Mouse (Mus musculus): Measurements from ENCODE around the gene Rab1b. TPM values are rescaled to one million over a fixed set of nuclear protein-coding genes. Genes with fewer than 3 reads are reported as not detected.

The Rab1b gene
- total and polyA plus RNA-seq, 2 experiments from 2014 or later: 204 to 242 TPM

GRCm38 (mm10) chr19:5118384-5118698 is 11.5 kb upstream of the Rab1b start, which contains the start of gene Klc2:
Gene Klc2, minus strand, starts transcription at chr19:5118560.
- peak within 1 kb of the TSS; percentile 77 for H3K4me3 ChIP-seq (ENCODE audit: low read depth, low read length)
- H3K9me3 ChIP-seq (ENCODE audit: low read length): no peaks in the 10 kb centered on the region
- H3K4me1 ChIP-seq (ENCODE audit: insufficient read depth, low read length): peaks cover 5% of the 10 kb centered on the region; the same call in 1 of the 2 replicates
- 2% methylated on average over 18 of the region's 18 CpGs for WGBS
- peak within 1 kb of the TSS; percentile 91 for H3K27ac ChIP-seq (ENCODE audit: low read depth, low read length)
- peaks cover 7% of the 10 kb centered on the region; the same call in 1 of the 2 replicates for H3K36me3 ChIP-seq (ENCODE audit: insufficient read depth, low read length)
- peak within 1 kb of the TSS; percentile 84 for H3K4me2 ChIP-seq (ENCODE audit: low read depth, low read length, poor library complexity, severe bottlenecking)
- TF ChIP-seq CTCF (IDR thresholded peaks at IDR 0.05): no peak
- no peak for ATAC-seq (ENCODE audit: low FRiP score)
- H3K9ac ChIP-seq (replicated peaks; ENCODE audit: low read length, poor library complexity, severe bottlenecking): peak within 1 kb of the TSS; percentile 99
- DNase-seq (ENCODE audit: low spot score): no peak
- no peaks in the 10 kb centered on the region for H3K27me3 ChIP-seq (ENCODE audit: insufficient read depth, low read length)

- 0% methylated on average over 61 of the region's 83 CpGs for WGBS
Observed at GRCm38 (mm10) chr19:5117494-5118383, 10.9 kb upstream of the Rab1b start.

GRCm38 (mm10) chr19:5113783-5114182 is 6.9 kb upstream of the Rab1b start:
- no peak for TF ChIP-seq CTCF (IDR thresholded peaks at IDR 0.05)
- H3K4me3 ChIP-seq (ENCODE audit: low read depth, low read length): no peak overlapping the region
- H3K4me1 ChIP-seq (ENCODE audit: insufficient read depth, low read length): peaks cover 5% of the 10 kb centered on the region; the same call in 1 of the 2 replicates
- H3K27me3 ChIP-seq (ENCODE audit: insufficient read depth, low read length): no peaks in the 10 kb centered on the region
- H3K36me3 ChIP-seq (ENCODE audit: insufficient read depth, low read length): peaks cover 48% of the 10 kb centered on the region
- WGBS: 96% methylated on average over 7 of the region's 7 CpGs
- peak; percentile 69 for DNase-seq (ENCODE audit: low spot score)
- no peak overlapping the region for H3K27ac ChIP-seq (ENCODE audit: low read depth, low read length)
- no peaks in the 10 kb centered on the region for H3K9me3 ChIP-seq (ENCODE audit: low read length)
- no peak overlapping the region for H3K9ac ChIP-seq (replicated peaks; ENCODE audit: low read length, poor library complexity, severe bottlenecking)
- H3K4me2 ChIP-seq (ENCODE audit: low read depth, low read length, poor library complexity, severe bottlenecking): no peak overlapping the region
- no peak for ATAC-seq (ENCODE audit: low FRiP score)

More at GRCm38 (mm10) chr19:5117494-5118383, 10.9 kb upstream of the Rab1b start:
- peak overlapping the region; percentile 77 for H3K4me3 ChIP-seq (ENCODE audit: low read depth, low read length)
- ATAC-seq (ENCODE audit: low FRiP score) (peak; percentile 88), DNase-seq (ENCODE audit: low spot score) (peak; percentile 93)
- H3K9me3 ChIP-seq (ENCODE audit: low read length): no peaks in the 10 kb centered on the region
- peak; percentile 91 for TF ChIP-seq CTCF (IDR thresholded peaks at IDR 0.05)
- peak overlapping the region; percentile 99 for H3K9ac ChIP-seq (replicated peaks; ENCODE audit: low read length, poor library complexity, severe bottlenecking)
- peaks cover 5% of the 10 kb centered on the region; the same call in 1 of the 2 replicates for H3K4me1 ChIP-seq (ENCODE audit: insufficient read depth, low read length)
- no peaks in the 10 kb centered on the region for H3K27me3 ChIP-seq (ENCODE audit: insufficient read depth, low read length)
- H3K27ac ChIP-seq (ENCODE audit: low read depth, low read length): peak overlapping the region; percentile 91
- H3K4me2 ChIP-seq (ENCODE audit: low read depth, low read length, poor library complexity, severe bottlenecking): peak overlapping the region; percentile 84
- peaks cover 10% of the 10 kb centered on the region for H3K36me3 ChIP-seq (ENCODE audit: insufficient read depth, low read length)

GRCm38 (mm10) chr19:5109659-5110453 is 3.0 kb upstream of the Rab1b start:
- Histone ChIP-seq H3K4me1 (ENCODE audit: insufficient read depth, low read length) (no peaks in the 10 kb centered on the region), H3K9me3 (ENCODE audit: low read length) (no peaks in the 10 kb centered on the region), H3K9ac (replicated peaks; ENCODE audit: low read length, poor library complexity, severe bottlenecking) (no peak overlapping the region), H3K36me3 (ENCODE audit: insufficient read depth, low read length) (peaks cover 59% of the 10 kb centered on the region), H3K27me3 (ENCODE audit: insufficient read depth, low read length) (no peaks in the 10 kb centered on the region), H3K4me3 (ENCODE audit: low read depth, low read length) (no peak overlapping the region), H3K4me2 (ENCODE audit: low read depth, low read length, poor library complexity, severe bottlenecking) (no peak overlapping the region), H3K27ac (ENCODE audit: low read depth, low read length) (no peak overlapping the region)
- WGBS: 75% methylated on average over 19 of the region's 19 CpGs
- DNase-seq (ENCODE audit: low spot score): no peak
- ATAC-seq (ENCODE audit: low FRiP score): no peak
- TF ChIP-seq CTCF (IDR thresholded peaks at IDR 0.05): peak; percentile 58

- ATAC-seq (ENCODE audit: low FRiP score): no peak
- Histone ChIP-seq H3K9me3 (ENCODE audit: low read length) (no peaks in the 10 kb centered on the region), H3K9ac (replicated peaks; ENCODE audit: low read length, poor library complexity, severe bottlenecking) (no peak overlapping the region), H3K4me3 (ENCODE audit: low read depth, low read length) (no peak overlapping the region), H3K27ac (ENCODE audit: low read depth, low read length) (no peak overlapping the region), H3K4me2 (ENCODE audit: low read depth, low read length, poor library complexity, severe bottlenecking) (no peak overlapping the region), H3K4me1 (ENCODE audit: insufficient read depth, low read length) (no peaks in the 10 kb centered on the region), H3K27me3 (ENCODE audit: insufficient read depth, low read length) (no peaks in the 10 kb centered on the region), H3K36me3 (ENCODE audit: insufficient read depth, low read length) (peaks cover 66% of the 10 kb centered on the region)
- DNase-seq (ENCODE audit: low spot score): no peak
- no peak for TF ChIP-seq CTCF (IDR thresholded peaks at IDR 0.05)
- WGBS: 73% methylated on average over 4 of the region's 4 CpGs
Observed at GRCm38 (mm10) chr19:5108702-5109101, 1.8 kb upstream of the Rab1b start.

Data from midbrain, postnatal 0 days (tissue).